Mouse (Mus musculus) gastrocnemius, postnatal 4 days (tissue): ENCODE data around the gene Ttc9. TPM values are rescaled to one million over a fixed set of nuclear protein-coding genes. Genes with fewer than 3 reads are reported as not detected.

Experiments
- total RNA-seq, 2 experiments: library from RNA; stranded (reverse); gene quantifications; 2 replicates each; pipeline ENCODE4 v1.2.3; 2021

Ttc9 gene
- total RNA-seq, 2 experiments from 2014 or later = 27.3 to 31.0 TPM

Other genes starting within 250 kb of the Ttc9 start
- 1 to 10 TPM; 1.6 to 2.0 TPM for gene Adam4, start 209.3 kb upstream of the Ttc9 start, total RNA-seq
- gene Cox16, start 146.1 kb upstream of the Ttc9 start, total RNA-seq = 10 to 100 TPM; 74.7 to 83.9 TPM
- gene Gm20498, start 98.3 kb upstream of the Ttc9 start, total RNA-seq = 10 to 100 TPM; 23.2 to 28.2 TPM
- gene Synj2bp, start 98.3 kb upstream of the Ttc9 start, total RNA-seq = 10 to 100 TPM; 21.6 to 26.7 TPM
- under 1 TPM in 1 of 2 experiments, not detected in 1; 0.16 TPM for gene Adam21, start 62.8 kb upstream of the Ttc9 start, total RNA-seq
- gene Med6, start 36.2 kb upstream of the Ttc9 start, total RNA-seq = 10 to 100 TPM; 25.8 to 27.0 TPM
- gene Map3k9, start 149.9 kb downstream of the Ttc9 start, total RNA-seq = under 1 TPM; 0.34 to 0.41 TPM
- gene Pcnx, start 228.8 kb downstream of the Ttc9 start, total RNA-seq = 10 to 100 TPM; 56.4 to 66.9 TPM